Mouse (Mus musculus): ENCODE results near the gene Kctd7.

The Kctd7 gene

GRCm38 (mm10) chr5:130143101-130143500 lies 1.6 kb upstream of the Kctd7 start:
- no peak for DNase-seq (ENCODE audit: low read depth, low spot score)

- DNase-seq (ENCODE audit: low read depth, low spot score) = no peak
Measured at GRCm38 (mm10) chr5:130143977-130144333, 706 bp upstream of the Kctd7 start.

DNA sequence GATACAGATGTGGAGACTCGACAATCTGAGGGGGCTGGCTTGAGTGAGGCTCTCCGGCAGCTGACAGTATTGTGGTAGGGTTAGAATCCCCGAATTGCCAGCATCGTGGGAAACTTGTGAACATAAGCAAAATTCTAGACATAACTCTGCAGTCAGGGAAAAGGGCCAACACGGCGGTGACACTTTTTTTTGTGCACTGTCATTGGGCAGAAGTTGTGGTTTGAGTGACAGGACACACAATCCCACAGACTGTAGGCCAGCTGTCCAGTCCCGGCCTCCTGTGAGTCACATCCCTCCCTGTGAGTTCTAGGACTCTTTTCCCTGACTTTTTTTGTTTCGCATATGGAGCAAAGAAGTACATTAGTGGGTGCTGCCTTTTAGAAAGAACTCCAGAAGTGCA lies 1.3 kb downstream of the Kctd7 start:
- DNase-seq (ENCODE audit: low read depth, low spot score) = no peak

DNA sequence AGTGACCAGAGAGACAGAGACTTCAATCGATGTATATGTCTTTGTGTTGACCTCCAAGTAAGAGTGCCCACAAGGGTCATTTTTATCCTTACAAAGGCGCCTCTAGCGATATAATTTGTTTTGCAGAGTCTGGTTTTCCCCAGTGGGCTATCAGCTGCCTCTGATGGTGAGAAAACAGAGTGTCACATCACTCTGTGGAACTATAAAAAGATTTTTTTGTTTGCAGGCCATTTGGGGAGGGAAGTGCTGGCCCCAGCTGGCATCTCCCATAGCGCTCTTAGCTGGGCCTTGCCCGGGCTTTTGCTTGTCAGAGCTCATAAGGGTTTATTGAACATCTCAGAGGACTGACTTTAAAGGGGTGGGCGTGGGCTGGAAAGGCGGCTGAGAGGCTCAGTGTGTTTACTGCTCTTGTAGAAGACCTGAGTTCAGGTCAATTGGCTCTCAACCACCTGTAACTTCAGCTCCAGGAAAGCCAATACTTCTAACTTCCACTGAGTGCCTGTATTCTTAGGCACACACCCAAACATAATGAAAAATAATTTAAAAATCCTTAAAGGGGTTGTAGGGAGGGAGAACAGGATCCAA lies 5.2 kb downstream of the Kctd7 start:
- no peak for DNase-seq (ENCODE audit: low read depth, low spot score)

GRCm38 (mm10) chr5:130154286-130154685 lies 9.6 kb downstream of the Kctd7 start:
- DNase-seq (ENCODE audit: low read depth, low spot score) = no peak

GRCm38 (mm10) chr5:130158545-130158944 lies 13.9 kb downstream of the Kctd7 start:
- no peak for DNase-seq (ENCODE audit: low read depth, low spot score)

DNA sequence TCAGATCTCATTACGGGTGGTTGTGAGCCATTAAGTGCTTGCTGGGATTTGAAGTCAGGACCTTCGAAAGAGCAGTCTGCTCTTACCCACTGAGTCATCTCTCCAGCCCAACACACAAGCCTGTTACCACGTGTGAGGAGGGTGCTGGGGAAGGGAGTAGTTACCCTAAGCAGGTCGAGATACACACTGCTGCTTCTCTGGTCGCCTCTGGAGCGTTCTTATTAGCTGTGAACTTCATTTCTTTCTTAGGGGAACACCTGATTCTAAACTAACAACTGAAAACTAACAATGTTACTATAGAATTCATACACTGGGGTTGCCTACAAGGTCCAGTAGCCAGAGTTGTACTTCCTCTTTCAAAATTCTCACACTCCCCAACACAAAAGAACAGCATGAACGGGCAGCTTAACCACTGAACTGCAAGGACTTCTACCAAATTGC lies 15.1 kb downstream of the Kctd7 start:
- DNase-seq (ENCODE audit: low read depth, low spot score) = no peak

DNA sequence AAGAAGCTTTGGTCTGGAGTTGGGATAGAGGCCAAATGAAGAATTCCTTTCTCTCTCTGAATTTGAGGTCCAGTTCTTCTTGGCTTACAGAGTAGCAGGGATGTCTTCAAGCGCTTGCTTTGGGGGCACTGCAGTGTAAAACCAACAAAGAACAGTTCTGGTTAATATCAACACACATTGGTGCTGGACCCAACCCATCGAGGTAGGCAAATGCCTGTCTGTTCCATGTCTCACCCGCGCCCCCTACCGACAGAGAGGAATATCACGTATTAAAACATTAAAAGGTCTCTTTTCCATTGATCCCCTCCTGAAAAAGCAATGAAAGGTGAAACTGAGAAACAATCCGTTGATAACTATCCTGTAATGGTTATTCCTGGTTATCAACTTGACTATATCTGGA lies 19.0 kb downstream of the Kctd7 start:
- peak; percentile 89 for DNase-seq (ENCODE audit: low read depth, low spot score)

- DNase-seq (ENCODE audit: low read depth, low spot score) = no peak
Measured at GRCm38 (mm10) chr5:130165213-130165612, 20.6 kb downstream of the Kctd7 start.

DNA sequence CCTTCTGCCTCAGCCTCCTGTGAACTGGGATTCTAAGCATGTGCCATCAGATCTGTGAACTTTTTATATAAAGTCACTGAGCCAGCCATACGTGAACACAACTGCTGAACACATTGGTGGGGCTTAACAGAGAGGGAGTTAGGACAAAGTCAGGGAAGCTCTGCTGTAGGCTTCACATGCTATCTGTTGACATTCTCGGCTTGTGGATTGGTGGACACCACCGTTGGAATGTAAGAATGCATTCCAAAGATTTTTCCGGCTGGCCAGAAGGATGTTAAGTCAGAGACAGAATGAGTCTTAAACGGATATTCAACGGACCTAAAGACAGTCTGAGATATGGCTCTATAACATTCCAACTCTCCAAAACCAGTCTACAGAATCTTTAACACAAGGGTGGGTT lies 24.4 kb downstream of the Kctd7 start:
- DNase-seq (ENCODE audit: low read depth, low spot score) = no peak

DNA sequence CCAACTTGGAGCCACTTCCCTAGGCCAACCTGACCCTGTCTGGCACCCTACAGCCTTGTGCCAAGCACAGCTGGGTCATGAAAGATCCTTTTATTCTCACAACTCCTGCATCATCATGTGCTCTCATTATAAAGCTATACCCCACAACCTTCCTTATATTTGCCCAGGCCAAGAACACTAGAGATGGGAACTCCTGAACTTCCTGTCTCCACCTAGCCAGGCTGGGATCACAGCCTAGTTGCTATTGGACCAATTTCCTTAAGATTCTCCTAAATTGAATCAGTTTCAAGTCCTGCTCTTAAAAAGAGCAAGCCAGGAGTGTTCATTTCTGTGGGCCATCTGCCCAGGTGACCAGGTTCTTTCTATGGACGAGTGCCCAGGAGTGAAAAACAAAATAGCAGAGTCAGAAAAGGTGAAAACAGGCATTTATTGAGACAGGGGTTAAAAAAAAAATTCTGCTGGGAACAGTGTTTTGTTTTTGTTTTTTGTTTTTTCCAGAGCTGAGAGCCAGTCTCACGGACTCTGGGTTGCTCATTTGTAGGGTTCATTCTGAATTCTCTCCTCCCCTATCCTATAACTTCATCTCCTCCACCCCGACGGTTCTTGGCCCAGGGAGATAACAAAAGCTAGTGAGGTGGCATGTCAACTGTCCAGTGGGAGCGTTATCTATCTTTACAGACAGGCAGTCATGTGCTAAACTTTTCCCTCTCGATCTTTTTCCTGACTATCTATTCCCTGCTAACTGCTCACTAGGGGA lies 26.2 kb downstream of the Kctd7 start:
- DNase-seq (ENCODE audit: low read depth, low spot score) = peak; percentile 10

DNA sequence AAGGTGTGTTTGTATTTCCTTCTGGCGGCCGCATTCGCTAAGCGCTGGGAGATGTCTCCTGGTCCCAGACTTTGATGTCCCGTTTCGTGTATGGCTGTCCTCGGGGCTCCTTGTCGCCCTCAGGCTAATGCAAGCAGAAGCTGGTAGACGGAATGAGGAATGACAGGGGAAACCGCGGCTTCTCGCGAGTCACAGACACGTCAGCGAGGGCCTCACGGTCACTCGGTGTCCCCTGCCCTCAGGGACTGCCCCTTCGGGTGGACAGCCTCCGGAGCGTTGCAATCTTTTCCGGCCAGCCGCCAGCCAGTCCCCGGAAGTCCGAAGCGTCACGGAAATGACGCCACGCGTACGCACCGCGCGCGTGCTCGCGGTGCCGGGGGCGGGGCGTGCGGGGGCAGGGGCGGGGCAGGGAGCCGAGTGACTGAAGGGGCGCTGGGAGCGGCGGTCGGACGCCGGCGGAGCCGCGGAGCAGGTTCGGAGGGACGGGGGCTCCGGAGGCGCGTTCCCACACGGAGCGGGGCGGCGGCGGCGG lies 26.8 kb downstream of the Kctd7 start, which contains the start of gene Rabgef1:
Rabgef1 (plus strand) TSS at position 376 of the 532 bp plus-strand sequence.
- DNase-seq (ENCODE audit: low read depth, low spot score) = peak; percentile 92

DNA sequence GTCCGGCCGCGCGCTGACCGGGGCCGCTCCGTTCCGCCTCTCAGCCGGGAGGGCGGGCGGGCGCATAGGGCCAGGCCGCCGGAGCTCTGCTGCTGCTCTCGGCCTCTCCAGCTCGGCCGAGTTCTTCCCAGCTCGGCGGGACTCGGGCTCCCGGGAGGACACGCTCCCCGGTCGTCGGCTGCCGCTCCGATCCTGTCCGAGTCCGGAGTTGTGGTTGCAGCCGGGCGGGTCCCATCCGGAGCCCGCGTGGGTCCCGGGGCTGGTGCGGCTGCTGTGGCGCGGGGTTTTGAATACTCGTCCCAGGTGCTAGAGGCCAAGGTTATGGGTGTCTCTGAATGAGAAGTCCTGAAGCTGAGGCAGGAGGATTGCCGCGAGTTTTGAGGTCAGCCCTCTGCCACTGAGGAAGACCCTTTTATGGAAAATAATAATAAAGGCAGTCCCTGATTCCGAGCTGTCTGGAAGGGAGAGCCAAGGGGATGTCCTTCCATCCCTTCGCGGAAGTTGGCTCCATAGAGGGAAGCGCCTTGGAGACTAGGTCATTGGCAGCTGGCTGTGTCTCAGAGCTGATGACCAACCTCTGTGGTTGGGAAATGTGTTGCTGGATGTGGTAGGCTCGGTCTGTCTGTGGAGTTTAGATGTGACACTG lies 27.4 kb downstream of the Kctd7 start:
- peak; percentile 58 for DNase-seq (ENCODE audit: low read depth, low spot score)

GRCm38 (mm10) chr5:130173012-130173411 lies 28.4 kb downstream of the Kctd7 start:
- no peak for DNase-seq (ENCODE audit: low read depth, low spot score)

GRCm38 (mm10) chr5:130177871-130178270 lies 33.2 kb downstream of the Kctd7 start:
- no peak for DNase-seq (ENCODE audit: low read depth, low spot score)

GRCm38 (mm10) chr5:130180362-130180761 lies 35.7 kb downstream of the Kctd7 start:
- no peak for DNase-seq (ENCODE audit: low read depth, low spot score)

DNA sequence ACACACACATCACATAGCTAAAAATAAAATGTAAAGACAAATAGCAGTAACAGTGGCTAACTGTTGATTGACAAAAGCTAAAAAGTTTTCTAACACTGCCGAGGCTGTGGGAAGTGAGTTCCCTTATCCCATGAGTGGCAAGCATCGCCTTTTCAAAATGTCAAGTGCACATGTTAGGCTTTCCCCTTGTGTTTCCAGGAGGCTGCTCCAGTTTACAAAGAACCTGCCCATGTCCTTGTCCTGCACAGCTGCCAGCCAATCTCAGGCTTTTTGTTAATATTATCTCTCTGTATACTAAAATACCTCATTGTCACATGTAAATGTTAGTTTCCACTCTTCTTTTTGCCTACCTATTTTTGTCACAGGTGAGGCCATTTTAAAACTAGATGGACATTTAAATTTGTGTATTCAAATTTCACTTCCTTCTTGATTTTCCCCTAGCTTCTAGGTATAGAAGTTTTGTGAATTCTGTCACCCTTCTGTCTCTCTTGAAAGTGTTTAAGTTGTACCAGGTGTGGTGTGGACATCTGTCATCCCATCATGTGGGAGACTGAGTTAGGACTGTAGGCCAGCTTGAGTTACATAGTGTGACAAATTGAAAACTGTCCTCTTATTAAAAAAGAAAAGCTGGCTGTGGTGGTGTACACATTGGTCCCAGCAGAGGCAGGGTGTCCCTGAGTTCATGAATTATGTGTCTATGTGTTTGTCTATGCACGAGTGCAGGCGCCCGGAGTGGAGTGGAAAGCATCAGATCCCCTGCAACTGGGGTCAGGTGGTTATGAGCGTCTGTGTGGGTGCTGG lies 37.3 kb downstream of the Kctd7 start:
- no peak for DNase-seq (ENCODE audit: low read depth, low spot score)

DNA sequence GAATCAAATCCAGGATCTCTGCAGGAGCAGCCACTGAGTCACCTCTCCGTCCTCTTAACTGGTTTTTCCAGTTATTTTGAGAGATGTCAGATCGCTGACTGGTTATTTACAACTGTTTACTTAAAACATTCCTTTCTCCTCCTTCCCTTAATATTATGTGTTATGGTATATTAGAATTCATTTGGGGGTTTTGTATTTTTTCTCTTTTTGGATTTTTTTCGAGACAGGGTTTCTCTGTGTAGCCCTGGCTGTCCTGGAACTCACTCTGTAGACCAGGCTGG lies 37.8 kb downstream of the Kctd7 start:
- DNase-seq (ENCODE audit: low read depth, low spot score) = no peak

DNA sequence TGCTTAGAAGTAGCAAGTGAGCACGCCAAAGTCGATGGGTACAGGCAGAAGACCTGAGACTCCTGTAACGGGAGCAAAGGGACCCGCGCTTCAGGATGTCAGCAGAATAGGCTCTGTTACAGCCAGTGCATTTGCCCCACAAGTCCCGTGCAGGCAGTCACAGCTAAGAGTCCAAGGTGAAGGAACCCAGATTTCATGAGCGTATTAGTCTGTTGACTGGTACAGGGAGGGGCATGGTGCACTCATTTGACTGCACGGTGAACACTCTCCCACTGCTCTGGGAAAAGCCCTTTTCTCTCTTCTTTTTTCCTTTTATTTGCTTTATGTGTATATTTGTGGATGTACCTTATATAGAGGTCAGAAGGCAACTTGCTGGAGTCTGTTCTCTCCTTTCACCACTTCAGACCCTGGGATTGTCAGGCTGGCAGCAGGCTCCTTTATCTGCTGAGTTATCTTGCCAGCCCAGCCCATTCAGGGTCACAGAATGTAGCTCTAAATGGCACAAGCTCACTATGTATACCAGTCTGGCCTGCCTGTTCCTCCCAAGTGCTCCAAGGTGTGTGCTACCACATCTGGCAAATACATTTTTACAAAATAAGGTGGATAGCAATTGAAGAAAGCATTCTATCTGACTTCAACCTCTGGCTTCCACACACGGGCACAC lies 39.7 kb downstream of the Kctd7 start:
- DNase-seq (ENCODE audit: low read depth, low spot score) = no peak

- no peak for DNase-seq (ENCODE audit: low read depth, low spot score)
Measured at GRCm38 (mm10) chr5:130185312-130185711, 40.7 kb downstream of the Kctd7 start.

DNA sequence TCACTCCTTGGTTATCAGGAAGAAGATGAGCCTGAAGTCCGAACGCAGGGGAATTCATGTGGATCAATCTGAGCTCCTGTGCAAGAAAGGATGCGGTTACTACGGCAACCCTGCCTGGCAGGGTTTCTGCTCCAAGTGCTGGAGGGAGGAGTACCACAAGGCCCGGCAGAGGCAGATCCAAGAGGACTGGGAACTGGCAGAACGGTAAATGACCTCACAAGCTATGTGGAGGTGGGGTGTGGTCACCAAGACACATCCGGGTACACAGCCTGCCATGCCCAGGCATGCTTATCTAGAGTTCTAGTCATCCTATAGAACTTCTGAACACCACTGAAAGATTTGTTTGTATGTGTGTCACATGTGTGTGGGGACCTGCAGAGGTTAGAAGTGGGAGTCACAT lies 42.7 kb downstream of the Kctd7 start:
- no peak for DNase-seq (ENCODE audit: low read depth, low spot score)

GRCm38 (mm10) chr5:130190909-130191308 lies 46.2 kb downstream of the Kctd7 start:
- no peak for DNase-seq (ENCODE audit: low read depth, low spot score)
